Mouse (Mus musculus) retina, embryonic 14.5 days (tissue): ENCODE data around the gene Olfr898.

ENCODE experiments used
- DNase-seq: peaks from one replicate; pipeline ENCODE4 v3.0.0-alpha.2; 2015; ENCODE audit warnings: low spot score

Gene Olfr898

DNA sequence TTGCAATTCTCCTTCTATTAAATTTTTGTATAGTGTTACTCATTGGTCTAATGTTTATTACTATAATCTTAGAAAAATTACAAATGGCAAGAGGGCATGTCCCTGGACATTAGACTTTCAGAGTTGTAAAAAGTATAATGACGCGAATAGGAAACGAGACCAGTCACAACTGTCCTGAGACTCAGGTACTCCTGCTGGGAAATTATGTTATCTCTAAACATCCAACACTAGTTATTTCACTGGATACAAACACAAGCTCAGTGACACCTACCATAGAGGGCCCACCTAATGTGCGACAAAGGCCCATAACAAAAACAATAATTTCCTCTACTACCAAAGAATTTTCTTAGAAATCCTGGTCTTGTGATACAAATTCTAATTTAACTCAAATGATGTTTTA is at the start of gene Olfr898:
TSS of gene Olfr898 (plus strand) at position 301 of the 400 bp plus-strand sequence.
- no peak for DNase-seq

GRCm38 (mm10) chr9:38328760-38329159 is 19.5 kb upstream of the Olfr898 start, which contains the start of gene Olfr25:
Gene Olfr25, plus strand, starts transcription at chr9:38329060.
- no peak for DNase-seq

DNA sequence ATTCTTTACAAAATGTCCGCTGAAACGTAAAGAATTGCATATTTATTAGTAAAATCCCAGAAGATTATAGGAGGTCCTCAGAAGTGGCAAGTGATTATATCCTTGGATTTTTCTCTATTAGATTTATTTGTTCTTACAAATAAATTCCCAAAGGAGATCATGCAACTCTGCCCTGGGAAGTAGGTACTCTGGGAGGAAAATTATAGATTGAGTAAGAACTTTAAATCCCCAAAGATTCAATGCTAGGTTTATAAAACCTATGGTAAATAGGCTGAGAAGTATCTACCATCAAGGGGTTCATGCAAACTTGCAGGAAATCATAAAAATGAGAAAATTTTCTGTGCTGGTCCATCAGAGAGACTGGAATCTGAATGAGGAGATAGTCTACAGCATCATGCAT is 18.4 kb downstream of the Olfr898 start, which contains the start of gene Olfr250:
TSS of gene Olfr250 (plus strand) at position 301 of the 400 bp plus-strand sequence.
- no peak for DNase-seq

DNA sequence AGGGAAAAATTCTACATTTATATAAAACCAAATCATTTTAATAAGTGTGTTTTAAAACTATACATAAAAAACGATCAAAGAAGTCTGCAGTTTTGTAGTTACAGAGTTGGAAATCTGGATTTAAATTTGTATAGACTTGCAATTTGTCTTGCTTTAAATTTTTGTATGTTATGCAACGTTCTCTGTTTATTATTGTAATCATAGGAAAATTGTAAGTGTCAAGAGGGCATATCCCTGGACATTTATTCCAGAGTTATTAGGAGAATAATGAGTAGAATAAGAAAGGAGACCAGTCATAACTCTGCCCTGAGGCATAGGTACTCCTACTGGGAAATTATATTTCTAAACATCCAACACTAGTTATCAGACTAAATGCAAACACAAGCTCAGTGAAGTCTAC is 28.6 kb downstream of the Olfr898 start, which contains the start of gene Olfr251:
TSS of gene Olfr251 (plus strand) at position 301 of the 400 bp plus-strand sequence.
- no peak for DNase-seq

- no peak for DNase-seq
Observed at GRCm38 (mm10) chr9:38401398-38401797, 53.2 kb downstream of the Olfr898 start, which contains the start of gene Olfr147. Gene Olfr147, plus strand, starts transcription at chr9:38401698.
